Mouse (Mus musculus): ENCODE data around the gene Paics. TPM values are rescaled to one million over a fixed set of nuclear protein-coding genes. Genes with fewer than 3 reads are reported as not detected.
"Not testable (repeated sequence)": the region's sequence is repeated elsewhere in the genome, so short reads cannot be mapped to it uniquely, and the experiment has no call there.

Paics gene
- 443 and 504 TPM in 2 replicates for total RNA-seq (2017)

- ATAC-seq (replicated peaks; ENCODE audit: low read depth, poor library complexity, severe bottlenecking) = peak; percentile 85
These were observed at the start of gene Paics, which contains the start of gene Ppat for GRCm38 (mm10) chr5:76951106-76952027. TSS of gene Paics (plus strand) at chr5:76951307. TSS of gene Ppat (minus strand) at chr5:76951578.

- no peak for ATAC-seq (replicated peaks; ENCODE audit: low read depth, poor library complexity, severe bottlenecking)
These were observed 49.0 kb upstream of the Paics start for GRCm38 (mm10) chr5:76902131-76902530.

GRCm38 (mm10) chr5:76904713-76905404 is 46.2 kb upstream of the Paics start:
- ATAC-seq (replicated peaks; ENCODE audit: low read depth, poor library complexity, severe bottlenecking) = no peak

GRCm38 (mm10) chr5:76905405-76906154 is 45.5 kb upstream of the Paics start, which contains the start of gene Aasdh:
TSS of gene Aasdh (minus strand) at chr5:76905514.
- peak; percentile 95 for ATAC-seq (replicated peaks; ENCODE audit: low read depth, poor library complexity, severe bottlenecking)

- ATAC-seq (replicated peaks; ENCODE audit: low read depth, poor library complexity, severe bottlenecking) = no peak; the same call in 1 of the 2 replicates
These were observed 45.0 kb upstream of the Paics start for GRCm38 (mm10) chr5:76906155-76906499.

GRCm38 (mm10) chr5:76910807-76911206 is 40.3 kb upstream of the Paics start:
- no peak for ATAC-seq (replicated peaks; ENCODE audit: low read depth, poor library complexity, severe bottlenecking)

- ATAC-seq (replicated peaks; ENCODE audit: low read depth, poor library complexity, severe bottlenecking) = not testable (repeated sequence)
These were observed 38.6 kb upstream of the Paics start for GRCm38 (mm10) chr5:76912522-76912921.

GRCm38 (mm10) chr5:76922833-76923232 is 28.3 kb upstream of the Paics start:
- no peak for ATAC-seq (replicated peaks; ENCODE audit: low read depth, poor library complexity, severe bottlenecking)

GRCm38 (mm10) chr5:76923428-76923827 is 27.7 kb upstream of the Paics start:
- ATAC-seq (replicated peaks; ENCODE audit: low read depth, poor library complexity, severe bottlenecking) = no peak

GRCm38 (mm10) chr5:76924296-76924695 is 26.8 kb upstream of the Paics start:
- ATAC-seq (replicated peaks; ENCODE audit: low read depth, poor library complexity, severe bottlenecking) = no peak

GRCm38 (mm10) chr5:76928124-76928832 is 22.8 kb upstream of the Paics start:
- 0 out of 2 replicates have a peak, but pooled peaks have one; percentile 32 for ATAC-seq (replicated peaks; ENCODE audit: low read depth, poor library complexity, severe bottlenecking)

GRCm38 (mm10) chr5:76929180-76929877 is 21.8 kb upstream of the Paics start:
- ATAC-seq (replicated peaks; ENCODE audit: low read depth, poor library complexity, severe bottlenecking) = no peak

- no peak for ATAC-seq (replicated peaks; ENCODE audit: low read depth, poor library complexity, severe bottlenecking)
These were observed 11.4 kb upstream of the Paics start for GRCm38 (mm10) chr5:76939717-76940116.

GRCm38 (mm10) chr5:76941975-76942374 is 9.1 kb upstream of the Paics start:
- ATAC-seq (replicated peaks; ENCODE audit: low read depth, poor library complexity, severe bottlenecking) = no peak

- ATAC-seq (replicated peaks; ENCODE audit: low read depth, poor library complexity, severe bottlenecking) = no peak
These were observed 8.6 kb upstream of the Paics start for GRCm38 (mm10) chr5:76942505-76942904.

GRCm38 (mm10) chr5:76944965-76945677 is 6.0 kb upstream of the Paics start:
- ATAC-seq (replicated peaks; ENCODE audit: low read depth, poor library complexity, severe bottlenecking) = peak; percentile 35; the same call in 1 of the 2 replicates

- no peak for ATAC-seq (replicated peaks; ENCODE audit: low read depth, poor library complexity, severe bottlenecking)
These were observed 5.5 kb upstream of the Paics start for GRCm38 (mm10) chr5:76945678-76946033.

- ATAC-seq (replicated peaks; ENCODE audit: low read depth, poor library complexity, severe bottlenecking) = no peak
These were observed 4.0 kb upstream of the Paics start for GRCm38 (mm10) chr5:76947142-76947541.

GRCm38 (mm10) chr5:76947758-76948157 is 3.3 kb upstream of the Paics start:
- no peak for ATAC-seq (replicated peaks; ENCODE audit: low read depth, poor library complexity, severe bottlenecking)

Measured in common myeloid progenitor, adult 5-6 weeks (primary cell).